Mouse (Mus musculus): ENCODE measurements around the gene Adamts3.

The Adamts3 gene

DNA sequence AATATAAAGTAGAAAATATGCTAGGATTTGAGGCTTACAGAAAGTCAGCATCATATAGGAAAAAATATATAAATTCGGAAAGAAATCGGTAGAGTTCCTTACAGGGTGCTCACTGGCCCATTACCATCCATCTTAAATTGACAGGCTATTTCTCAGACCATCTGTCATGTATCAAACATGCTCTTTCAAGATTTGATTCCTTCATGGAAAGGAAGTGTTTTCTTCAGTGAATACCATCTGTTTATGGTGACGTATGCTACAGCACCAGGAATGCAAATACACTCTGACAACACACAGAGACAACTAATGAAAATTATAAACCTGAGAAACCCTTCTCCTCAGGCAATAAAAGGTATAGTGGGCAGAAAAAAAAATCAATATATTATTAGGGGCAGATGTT, 68.6 kb downstream of the Adamts3 start:
- DNase-seq: no peak

DNA sequence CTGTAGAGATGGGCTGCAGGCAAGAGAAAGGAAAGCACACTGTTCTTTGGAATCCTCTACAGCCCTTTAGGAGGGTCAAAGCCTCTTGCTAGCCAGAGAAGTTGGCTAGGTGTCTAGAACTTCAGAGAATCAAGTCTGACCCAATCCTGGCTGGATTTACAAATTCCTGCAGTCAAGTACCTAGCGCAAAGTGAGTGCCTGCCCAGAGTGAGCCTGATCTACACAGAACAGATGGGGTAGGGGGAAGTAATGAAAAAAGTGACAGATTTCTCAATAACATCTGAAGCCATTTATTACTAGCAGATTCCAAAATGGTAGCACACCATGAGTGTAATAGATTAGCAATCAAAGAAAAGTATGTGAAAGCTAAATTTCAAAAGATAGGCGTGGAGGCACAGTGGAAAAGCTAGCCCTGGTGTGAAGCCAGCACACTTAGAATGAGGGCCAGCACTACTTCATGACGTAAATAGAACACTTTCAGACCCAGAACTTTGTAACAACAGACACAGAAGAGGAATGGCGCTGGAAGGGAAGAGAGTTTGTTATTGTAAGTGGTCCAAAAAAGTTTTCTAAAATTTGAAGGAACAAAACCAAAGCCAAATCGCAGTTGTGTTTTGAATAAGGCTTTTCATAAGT, 82.8 kb downstream of the Adamts3 start:
- no peak for DNase-seq

DNA sequence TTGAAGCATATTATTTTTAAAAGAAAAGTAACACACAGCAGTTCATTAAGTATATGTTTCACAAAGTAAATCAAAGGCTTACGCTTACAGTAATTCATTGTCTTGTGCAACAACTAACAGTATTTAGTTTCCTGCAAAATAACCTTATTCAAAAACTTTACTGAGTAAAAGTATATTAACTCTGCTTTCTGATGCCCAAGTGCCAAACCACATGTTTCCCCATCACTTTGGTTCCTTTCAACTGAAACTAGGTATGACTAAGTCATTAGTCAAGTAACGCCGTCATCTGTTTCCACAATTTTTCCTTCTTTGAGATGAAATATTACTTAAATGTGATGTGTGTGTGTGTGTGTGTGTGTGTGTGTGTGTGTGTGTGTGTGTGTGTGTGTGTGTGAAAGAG, 89.4 kb downstream of the Adamts3 start:
- DNase-seq: no peak

DNA sequence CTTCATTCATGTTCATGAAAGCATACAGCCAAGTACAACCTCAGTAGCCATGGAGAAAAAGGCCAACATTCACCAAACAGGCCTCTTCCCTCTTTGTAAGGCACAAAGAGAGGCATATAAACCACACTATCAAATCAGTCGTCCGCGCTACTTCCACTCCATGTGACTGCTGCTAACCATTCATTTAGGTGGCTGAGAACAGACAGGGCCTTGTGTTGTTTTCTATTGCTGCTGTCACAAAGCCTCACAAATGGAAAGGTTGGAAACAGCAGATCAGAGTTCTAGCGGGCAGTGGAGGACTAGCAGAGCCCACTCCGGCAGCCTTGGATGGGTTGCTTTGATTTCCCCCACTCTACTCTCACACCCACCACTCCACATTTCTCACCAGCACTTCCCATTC, 98.5 kb downstream of the Adamts3 start:
- no peak for DNase-seq

DNA sequence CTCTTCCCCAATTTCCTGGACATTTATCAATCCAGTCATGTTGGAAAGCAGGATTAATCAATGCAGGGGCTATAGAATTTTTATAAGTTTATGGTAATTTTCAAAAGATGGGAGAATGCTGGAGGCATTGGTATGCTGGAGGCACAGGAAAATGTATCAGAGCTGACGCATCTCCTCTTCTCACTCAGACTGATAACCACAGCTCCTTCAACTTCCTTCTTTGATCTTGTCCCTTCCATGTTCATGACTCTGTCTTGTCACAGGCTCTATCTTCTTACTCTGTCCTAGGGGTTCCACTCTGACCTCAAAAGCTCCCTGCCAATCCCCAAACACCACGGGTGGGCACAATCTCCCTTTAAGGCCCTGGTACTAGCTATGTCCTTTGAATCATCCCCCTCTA, 103.3 kb downstream of the Adamts3 start:
- no peak for DNase-seq

DNA sequence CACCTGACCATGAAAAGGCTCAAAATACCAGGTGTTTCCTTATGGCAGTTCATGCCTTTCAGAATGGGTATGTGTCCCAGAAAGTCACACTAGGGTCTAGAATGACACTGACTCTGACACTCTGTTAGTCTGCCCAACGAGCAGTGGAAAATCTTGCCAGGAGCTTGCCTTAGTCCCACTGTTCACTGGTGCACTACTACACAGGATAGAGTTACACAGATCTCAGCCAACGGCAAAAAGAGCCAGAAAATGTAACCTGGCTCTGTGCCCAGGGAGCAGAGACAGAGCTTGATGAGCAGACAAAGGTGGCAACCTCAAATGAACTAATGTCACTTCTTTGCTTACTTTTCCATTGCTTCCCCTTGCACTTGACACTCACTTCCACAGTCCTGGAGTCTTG, 104.5 kb downstream of the Adamts3 start:
- peak; percentile 5 to 18 for DNase-seq

DNA sequence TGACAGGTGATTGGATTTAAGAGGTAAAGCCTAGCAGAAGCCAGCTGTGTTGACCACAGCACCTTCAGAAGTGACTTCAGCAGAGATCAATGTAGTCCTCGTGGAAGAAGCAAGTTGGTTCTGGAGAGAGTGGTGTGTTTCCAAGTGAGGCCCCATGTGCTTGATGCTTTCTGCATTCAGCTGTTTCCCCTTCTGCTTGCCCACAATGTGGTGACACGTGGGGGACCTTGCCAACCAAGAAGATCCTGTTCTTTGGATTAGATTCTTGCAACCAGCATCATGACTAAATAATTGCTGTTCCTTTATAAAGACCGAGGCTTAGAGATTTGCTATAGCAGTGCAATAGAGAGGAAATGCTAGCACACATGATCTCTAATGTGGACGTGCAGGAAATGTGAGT, 105.7 kb downstream of the Adamts3 start:
- no peak for DNase-seq

DNA sequence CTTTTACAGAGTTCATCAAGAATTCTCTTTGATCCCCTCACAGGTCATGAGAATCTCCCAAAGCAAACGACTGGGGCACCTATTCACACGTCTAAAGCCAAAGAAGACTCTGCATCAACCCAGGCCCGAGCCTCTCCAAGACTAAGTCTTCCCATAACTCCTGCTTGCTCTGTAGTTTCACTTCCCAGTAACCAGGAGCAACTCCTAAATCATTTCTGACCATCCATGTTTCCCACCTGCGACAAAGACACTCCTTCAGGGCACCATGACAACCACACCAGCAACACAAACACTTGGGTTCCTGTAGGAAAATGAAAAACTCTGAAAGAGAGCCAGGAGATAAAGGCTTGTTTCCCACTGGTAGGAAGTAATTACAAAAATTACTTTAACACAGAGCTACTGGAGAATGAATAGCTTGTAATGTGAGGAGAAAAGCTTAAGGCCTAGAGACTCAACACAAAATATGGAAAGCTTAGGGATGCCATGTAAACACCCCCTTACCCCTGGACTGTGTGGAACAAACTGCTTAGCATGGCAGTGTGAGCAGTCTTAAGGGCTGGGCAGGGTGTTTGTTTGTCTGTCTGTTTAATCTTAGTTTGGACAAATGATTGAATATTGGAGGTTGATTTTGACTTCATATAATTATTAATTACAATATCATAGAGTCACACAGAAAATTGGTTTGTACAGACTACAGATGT, 112.3 kb downstream of the Adamts3 start:
- DNase-seq: no peak

DNA sequence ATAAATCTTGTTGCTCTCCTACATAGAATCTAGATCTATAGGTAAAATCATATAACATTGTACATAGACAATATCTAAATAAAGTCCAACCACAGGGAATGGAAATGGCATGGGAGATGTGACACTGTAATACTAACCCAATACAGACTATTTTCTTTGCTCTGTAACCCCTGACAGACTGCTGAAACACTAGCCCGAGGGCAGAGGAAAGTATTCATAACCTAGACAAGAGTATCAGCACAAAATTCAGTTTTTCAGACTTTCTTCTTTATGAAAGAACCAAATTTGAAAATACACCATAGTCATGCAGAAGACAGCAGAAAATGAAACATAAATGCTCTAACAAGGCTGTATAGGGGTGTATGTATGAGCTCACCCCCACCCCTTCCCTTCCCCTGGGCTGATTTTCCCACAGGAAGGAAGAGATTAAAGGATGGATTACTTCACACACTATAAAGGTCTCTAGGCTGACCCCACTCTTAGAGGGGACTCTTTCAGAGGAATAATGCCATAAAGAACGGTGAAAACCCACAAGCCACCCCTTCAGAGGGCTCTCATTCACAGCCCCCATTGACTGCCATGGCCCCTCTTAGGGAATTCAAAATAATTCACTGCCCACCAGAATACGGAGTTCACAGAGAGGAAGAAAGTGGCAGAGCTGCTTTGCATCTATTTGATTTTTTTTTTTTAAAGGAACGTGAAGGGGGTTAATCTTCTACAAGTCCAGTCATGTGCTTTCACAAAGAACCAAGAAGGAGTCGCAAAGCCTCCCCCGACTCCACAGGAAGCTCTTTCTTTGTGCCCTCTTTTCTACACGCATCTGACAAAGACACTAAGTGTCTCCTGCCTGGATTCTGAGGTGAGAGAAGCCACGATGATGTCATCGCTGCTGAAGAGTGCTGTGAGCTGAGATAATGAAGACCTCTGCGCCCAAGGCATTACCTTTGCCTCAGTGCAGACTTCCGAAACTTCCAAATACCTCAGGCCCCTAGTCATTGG, 119.6 kb downstream of the Adamts3 start:
- DNase-seq: no peak

DNA sequence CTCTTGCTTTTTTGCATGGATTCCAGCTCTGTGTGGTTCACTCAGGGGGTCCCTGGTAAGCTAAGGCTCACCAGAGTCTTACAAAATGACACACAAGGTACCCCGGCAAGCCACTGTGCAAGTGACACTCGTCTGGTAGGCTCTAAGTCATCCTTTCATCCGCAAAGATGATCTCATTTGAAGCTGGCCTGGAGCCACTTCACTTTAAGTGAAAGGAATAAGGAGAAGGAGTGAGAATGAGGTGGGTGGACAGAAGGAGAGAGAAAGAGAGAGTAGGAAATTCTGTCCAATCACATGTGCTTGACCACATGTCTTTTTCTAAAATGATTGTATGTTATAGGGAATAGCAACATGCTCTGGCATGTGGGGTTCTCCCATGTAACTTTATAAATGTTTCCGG, 122.8 kb downstream of the Adamts3 start:
- no peak for DNase-seq

DNA sequence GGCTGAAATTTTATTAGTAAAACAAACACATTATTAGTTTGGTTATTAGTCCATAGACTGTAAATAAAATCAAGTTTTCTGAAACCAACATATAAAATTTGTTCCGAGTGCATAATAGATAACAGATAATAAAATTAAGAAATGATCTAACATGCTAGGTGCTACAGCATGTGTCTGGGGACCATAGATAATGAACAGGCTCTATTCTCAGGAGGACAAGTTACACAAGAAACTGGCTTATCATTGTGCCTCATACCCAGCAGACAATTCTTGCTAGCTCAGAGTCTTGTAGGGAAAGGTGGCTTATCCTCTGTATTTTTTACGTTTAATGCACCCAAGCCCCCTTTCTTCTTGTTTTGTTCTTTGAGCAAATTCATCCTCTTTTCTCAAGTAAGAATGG, 131.3 kb downstream of the Adamts3 start:
- no peak for DNase-seq

DNA sequence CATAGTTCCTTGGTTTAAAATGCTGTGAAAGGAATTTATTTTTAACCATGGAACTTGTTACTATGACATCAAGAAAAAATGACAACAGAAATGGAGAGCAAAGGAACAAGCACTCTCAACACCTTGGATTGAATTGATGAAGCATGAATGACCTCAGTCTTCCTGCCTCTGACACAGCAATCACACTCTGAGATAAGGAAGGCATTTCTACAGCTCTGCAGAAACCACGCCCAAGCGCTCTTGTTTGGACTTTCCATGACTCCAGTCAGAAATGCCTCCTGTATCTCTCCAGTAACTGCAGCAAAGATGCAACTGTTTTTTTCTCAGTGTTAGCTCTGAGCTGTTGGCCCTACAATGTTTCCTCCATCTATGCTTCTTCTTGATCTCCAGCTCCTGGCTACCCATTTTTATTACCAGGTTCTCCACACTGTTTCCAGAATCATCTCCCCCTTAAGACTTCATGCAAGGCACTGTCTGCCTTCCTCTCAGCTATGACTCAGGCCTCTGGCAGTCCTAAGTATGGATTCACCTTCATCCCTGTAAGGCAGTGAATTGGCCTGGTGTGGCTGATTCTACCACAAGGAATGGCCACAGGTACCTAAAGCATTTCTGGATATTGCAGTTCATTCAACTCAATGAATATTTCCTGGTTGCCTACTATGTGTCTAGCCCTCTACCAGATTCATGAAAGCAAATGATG, 134.8 kb downstream of the Adamts3 start:
- DNase-seq: no peak

DNA sequence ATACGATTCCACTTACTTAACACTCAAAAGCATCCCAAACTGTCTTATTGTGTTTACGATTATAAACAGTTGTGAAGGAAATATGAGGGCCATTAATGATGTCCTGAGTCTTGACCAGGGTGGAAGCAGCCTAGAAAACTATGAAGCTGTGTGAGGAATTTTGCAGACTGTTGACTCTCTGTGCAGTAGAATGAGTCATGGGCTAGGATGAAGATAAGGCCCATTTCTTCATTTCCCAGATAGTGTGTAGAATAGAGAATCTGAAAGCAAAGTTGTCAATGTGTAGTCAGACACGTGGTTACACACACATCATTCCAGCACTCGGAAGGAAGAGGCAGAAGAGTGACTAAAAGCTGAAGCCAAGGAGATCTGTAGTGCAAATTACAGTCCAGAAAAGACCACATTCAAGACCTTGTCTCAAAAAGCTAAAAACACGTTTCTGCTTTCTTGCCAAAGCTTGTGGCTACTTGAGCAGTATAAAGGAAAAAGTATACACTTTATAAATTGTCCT, 135.9 kb downstream of the Adamts3 start:
- DNase-seq: no peak

DNA sequence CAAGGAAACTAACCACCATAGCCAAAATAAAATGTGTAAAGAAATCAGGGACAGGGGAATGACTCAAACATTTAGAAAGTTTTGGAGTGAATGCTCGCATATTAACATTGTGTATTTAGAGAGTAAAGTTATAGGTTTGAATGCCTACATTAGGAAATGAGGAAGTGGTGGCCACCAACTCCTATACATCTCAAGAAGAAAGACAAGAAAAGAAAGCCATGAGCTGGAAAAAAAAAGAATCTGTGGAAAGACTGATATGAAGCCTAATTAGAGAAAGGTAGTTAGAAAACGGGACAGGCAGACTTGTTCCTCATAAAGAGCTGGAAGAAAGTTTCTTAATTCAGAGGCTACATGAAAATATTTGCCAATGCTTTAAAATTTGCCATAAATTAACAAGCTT, 138.0 kb downstream of the Adamts3 start:
- DNase-seq: no peak

DNA sequence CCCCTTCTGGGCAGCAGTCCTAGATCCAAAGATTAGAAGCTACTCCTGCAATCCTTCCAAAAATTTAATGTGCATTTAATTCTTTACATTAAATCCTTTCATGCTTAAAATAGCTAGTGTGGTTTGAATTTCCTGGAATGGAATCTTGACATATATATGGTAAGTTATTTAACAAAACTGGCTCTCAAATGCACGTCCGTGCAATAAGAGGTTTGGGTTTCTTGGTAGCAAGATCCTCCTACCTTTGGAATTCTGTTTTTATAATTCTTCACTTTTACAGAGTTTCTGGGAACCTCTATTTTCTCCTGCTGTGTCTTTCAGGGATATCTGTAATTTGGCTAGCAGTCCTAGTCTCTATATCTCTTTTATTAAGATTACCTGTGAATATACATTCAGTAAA, 148.4 kb downstream of the Adamts3 start:
- DNase-seq: no peak

DNA sequence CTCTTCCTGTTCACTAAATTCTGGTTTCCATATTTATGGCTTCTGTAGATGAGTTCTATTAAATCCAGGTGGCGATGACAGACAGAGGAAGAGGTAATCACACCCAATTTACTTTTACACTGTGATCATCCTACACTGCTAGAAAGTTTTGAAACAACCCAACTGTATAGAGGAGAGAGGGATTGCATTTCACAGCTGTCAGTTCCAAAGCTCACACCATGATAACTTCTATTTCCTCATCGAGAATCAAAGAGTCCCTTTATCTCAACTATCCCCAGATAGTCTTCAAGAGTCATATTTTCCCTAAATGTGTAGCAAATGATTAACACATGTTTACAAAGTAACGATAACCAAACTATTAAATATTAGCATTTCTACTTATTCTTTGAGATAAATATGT, 152.7 kb downstream of the Adamts3 start:
- no peak for DNase-seq

DNA sequence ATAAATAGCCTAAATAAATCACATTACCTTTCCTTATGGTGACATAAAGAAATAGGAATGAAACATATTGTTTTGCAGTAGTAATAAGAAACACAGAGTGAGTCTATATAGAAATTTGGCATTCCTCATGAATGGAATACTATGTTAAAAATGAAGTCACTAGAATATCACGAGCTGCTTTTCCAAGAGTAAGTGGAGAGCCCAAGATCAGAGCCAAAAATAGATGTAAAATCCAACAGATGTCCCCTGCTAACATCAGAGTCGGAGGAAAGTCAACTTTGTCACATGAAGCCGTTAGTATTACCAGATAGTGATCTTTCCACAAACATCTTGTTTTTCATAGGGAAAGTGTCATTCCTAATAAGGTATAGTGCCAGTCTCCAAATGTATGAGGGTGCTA, 155.0 kb downstream of the Adamts3 start:
- no peak for DNase-seq

DNA sequence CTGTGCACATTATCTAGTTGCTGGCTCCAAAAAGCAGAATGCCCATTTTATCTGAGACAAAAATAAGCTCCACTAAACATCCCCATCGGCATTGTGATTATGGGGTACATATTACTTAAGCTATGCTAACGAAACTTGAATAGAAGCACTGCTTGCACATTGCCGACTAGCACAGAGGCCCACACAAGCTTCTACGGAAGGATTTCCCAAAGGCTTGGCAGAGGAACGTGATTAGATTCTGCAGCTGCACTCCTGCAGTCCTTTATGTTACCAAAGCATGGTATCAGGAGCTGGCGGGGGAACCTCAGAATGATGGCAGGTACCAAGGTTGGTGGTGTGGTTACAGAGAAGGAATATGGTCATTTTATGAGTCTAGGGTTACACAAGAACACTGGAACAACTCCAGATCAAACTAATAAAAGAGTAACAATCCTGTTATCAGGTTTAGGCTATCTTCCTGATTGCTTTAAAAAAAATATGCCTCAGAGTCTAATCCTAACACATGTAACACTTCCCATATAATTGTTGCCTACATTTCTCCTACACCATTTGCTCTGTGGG, 155.6 kb downstream of the Adamts3 start:
- DNase-seq: no peak

DNA sequence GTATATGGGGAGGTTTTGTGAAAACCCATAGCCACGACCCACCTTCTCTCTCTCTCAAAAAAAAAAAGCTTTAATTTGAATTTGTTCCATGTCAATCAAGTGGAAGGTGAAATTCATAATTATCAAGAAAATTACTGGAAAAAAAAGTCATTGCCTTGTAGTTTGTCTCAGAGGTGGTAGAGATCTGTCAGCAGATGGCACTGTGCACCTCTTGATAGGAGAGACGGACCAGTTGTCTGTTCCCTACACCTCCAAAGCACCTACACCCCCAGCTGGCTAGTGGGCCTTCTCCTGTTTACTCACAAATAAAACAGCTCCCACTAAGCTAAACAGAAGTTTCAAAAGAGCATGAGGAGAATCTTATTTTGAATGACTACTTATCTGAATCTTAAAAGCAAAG, 168.6 kb downstream of the Adamts3 start:
- peak in 1 of 2 experiments; percentile 23 for DNase-seq

DNA sequence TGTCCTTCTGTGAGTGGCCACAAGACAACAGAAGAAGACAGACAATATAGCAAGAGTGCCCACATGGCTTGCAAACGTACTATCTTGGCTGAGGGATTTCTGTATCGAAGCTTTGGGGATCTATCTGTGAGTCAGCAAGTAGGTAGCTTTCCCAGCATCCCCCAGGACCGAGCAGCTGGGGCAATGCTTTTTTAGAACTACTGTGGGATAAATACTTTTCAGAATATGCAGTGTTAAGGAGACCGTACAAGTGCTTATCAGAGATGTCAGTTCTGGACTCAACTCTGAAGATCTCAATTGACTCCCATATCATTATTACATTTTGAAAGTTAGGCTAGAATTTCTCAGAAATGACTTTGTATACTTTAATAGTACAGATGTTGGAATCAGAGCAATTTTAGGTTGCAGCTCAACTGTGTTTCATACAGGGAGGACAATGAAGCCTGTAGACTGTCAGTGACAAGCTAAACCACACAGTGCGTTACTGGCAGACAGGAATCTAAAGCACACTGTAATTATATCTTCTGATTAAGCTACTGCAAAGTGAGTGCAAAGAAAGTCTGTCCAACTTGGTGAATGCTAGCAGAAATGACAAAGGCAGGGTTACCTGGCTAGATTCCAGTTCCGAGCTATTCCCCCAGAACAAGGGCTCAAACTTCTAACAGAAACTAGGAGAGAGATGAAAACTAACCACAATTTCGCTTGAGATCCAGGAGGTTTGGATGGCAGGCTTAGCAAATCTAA, 171.8 kb downstream of the Adamts3 start:
- DNase-seq: no peak

DNA sequence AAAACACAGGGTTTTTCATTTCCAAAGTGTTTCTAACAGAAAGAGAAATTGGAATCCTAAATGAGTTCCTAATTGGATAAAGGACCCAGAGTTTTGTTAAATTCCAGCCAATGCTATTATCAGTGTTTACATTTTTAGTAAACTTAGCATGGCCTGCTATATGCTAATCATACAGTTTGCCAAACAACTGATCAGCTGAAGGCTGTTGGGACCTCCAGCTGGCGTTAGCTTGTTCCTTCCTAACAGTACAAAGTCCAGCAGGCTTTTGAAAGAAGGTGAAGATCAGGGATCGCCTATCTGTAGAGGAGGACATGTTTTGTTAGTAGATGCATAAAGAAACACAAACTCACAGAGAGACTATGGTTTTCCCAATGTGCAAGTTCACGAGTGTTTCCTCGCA, 173.7 kb downstream of the Adamts3 start:
- DNase-seq: no peak

DNA sequence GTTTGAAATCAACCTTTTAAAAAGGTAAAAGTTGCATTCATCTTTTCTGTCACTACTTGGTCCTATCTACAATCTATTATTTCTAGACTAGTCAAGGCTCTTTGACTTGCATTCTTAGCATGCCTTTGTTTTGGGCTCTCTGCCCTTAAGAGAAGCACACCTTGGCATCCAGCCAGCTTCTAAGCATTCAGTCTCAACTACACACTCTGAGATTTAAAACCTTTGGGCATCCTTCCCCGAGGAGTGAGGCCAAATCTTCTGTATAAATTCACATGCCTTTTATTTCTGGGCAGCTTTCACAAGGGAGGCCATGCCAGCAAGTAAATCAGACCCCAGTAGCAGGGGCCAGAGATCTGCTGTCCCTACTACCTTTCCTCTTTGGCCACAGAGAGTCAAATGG, 178.9 kb downstream of the Adamts3 start:
- DNase-seq: peak; percentile 10 to 35
